Mouse (Mus musculus) ES-Bruce4 (cell line): ENCODE data around the gene Rnf223.

ENCODE experiments used
- CTCF ChIP-seq: IDR thresholded peaks from one replicate; pipeline ENCODE4 v1.8.1; 2011; ENCODE audit warnings: low read depth, low read length
- POLR2A ChIP-seq: IDR thresholded peaks from one replicate; pipeline ENCODE4 v1.8.1; 2011; ENCODE audit warnings: low read length; ENCODE audit not compliant: insufficient read depth

- TF ChIP-seq CTCF (no peak), POLR2A (no peak)
Observed at GRCm38 (mm10) chr4:156099427-156099826, 30.9 kb upstream of the Rnf223 start.
